Mouse (Mus musculus): ENCODE results near the gene 4930558K02Rik. TPM values are rescaled to one million over a fixed set of nuclear protein-coding genes. Genes with fewer than 3 reads are reported as not detected.

The 4930558K02Rik gene
- polyA plus RNA-seq (2017; shearing (Covaris generic)): under 1 TPM in 1 of 2 experiments, not detected in 1; 0.45 TPM

DNA sequence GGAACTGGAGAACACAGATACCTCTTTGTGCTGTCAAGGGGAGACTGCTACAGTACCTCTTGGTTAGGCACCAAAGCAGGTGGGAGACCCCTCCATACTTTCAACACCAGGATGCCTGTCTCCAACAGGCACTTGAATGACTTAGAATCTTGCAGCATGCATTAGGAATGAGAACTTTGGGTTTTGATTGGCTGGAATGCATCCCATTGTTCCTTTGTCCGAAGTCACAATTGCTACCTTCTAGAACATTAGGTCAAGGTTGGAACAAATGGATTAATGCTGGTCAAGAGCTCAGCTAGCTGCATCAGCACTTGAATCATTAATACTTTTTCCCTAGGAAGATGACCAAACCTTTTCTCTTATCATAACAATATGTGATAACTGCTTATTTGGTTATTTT, at the start of gene 4930558K02Rik:
4930558K02Rik (minus strand) TSS at position 101 of the 400 bp plus-strand sequence.

DNA sequence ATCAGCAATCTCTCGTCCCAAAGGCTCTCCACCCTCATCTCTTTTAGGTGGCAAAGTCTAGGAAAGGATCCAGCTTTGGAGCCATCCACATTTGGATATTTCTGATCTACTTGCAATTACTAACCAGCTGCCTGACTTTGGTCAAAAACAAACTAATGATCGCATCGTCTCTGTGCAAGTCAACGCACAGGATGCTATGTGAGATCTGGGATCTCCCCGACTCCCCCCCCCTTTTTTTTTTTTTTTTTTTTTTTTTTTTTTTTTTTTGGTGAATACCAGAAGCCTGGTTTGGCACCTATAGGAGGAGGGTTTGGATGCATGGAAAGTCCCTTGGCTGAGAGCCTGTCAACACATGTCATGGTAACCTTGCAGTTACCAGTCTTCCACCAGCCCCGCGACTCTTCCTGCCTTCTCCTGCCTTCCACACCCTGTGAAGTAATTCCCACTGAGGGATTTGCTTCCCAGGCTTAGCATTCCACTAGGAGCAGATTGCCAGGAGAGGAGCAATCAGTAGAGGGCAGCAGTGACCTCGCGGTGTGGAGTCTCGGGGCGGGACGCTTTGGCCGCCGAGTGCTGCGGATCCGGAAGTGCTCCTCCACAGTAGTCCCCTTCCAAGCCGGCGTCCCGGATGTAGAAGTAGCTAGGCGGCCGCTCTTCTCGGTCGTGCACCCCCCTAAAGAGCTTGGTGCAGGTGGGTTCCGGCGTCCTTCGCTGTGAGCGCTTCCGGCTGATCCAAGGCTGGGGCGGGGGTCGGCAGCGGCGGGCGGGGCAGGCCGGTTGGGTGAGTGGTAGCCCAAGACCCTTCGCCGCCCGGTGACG, 10.6 kb downstream of the 4930558K02Rik start, which contains the start of gene Pigc:
Pigc (plus strand) TSS at position 598 of the 819 bp plus-strand sequence.

Other genes with a start within 250 kb of the 4930558K02Rik start
- 10 to 100 TPM in 1 of 2 experiments, 1 to 10 TPM in 1; 7.0 to 10.0 TPM for gene Fasl, start 191.1 kb downstream of the 4930558K02Rik start, polyA plus RNA-seq (2017; shearing (Covaris generic))
- gene Suco, start 103.0 kb downstream of the 4930558K02Rik start, polyA plus RNA-seq (2017; shearing (Covaris generic)): 10 to 100 TPM; 29.8 to 35.8 TPM
- gene Pigc, start 10.4 kb downstream of the 4930558K02Rik start, polyA plus RNA-seq (2017; shearing (Covaris generic)): 10 to 100 TPM; 28.8 to 33.0 TPM